Mouse (Mus musculus): Measurements from ENCODE around the gene Ptpn3. TPM values are rescaled to one million over a fixed set of nuclear protein-coding genes. Genes with fewer than 3 reads are reported as not detected.

The Ptpn3 gene
- polyA plus RNA-seq, 1 experiment from 2014 or later = 3.3 TPM

- H3K36me3 ChIP-seq (ENCODE audit: control insufficient read depth, insufficient read depth, low read length) = no peaks in the 10 kb centered on the region
- H3K4me2 ChIP-seq (ENCODE audit: low read length) = no peak overlapping the region
- H3K9me3 ChIP-seq (ENCODE audit: control insufficient read depth, low read length) = no peaks in the 10 kb centered on the region
- no peaks in the 10 kb centered on the region for H3K27me3 ChIP-seq (ENCODE audit: control insufficient read depth, insufficient read depth, low read length)
- no peak for ATAC-seq (ENCODE audit: insufficient number of reproducible peaks, insufficient read depth, low FRiP score, low read depth)
- H3K9ac ChIP-seq (ENCODE audit: low read length) = no peak overlapping the region
- H3K27ac ChIP-seq (replicated peaks in 1 of 2; ENCODE audit: control insufficient read depth in 1 of 2, insufficient read depth in 1 of 2, low read depth in 2 of 2, low read length in 2 of 2) = no peak overlapping the region
- H3K4me1 ChIP-seq (ENCODE audit: control insufficient read depth in 2 of 2, insufficient read depth in 2 of 2, low read length in 2 of 2) = peaks cover 21 to 32% of the 10 kb centered on the region in 2 experiments
- H3K4me3 ChIP-seq (ENCODE audit: control insufficient read depth in 1 of 2, insufficient read depth in 1 of 2, low read depth in 1 of 2, low read length in 2 of 2) = no peak overlapping the region
- WGBS = 47% methylated on average over 11 of the region's 11 CpGs
Measured at GRCm38 (mm10) chr4:57243312-57243711, 58.3 kb downstream of the Ptpn3 start.

- no peak overlapping the region for H3K4me3 ChIP-seq (ENCODE audit: control insufficient read depth in 1 of 2, insufficient read depth in 1 of 2, low read depth in 1 of 2, low read length in 2 of 2)
- H3K4me2 ChIP-seq (ENCODE audit: low read length) = no peak overlapping the region
- no peaks in the 10 kb centered on the region for H3K36me3 ChIP-seq (ENCODE audit: control insufficient read depth, insufficient read depth, low read length)
- no peak overlapping the region for H3K27ac ChIP-seq (replicated peaks in 1 of 2; ENCODE audit: control insufficient read depth in 1 of 2, insufficient read depth in 1 of 2, low read depth in 2 of 2, low read length in 2 of 2)
- H3K4me1 ChIP-seq (ENCODE audit: control insufficient read depth in 2 of 2, insufficient read depth in 2 of 2, low read length in 2 of 2) = peaks cover 31 to 39% of the 10 kb centered on the region in 2 experiments
- H3K27me3 ChIP-seq (ENCODE audit: control insufficient read depth, insufficient read depth, low read length) = no peaks in the 10 kb centered on the region
- H3K9ac ChIP-seq (ENCODE audit: low read length) = no peak overlapping the region
- H3K9me3 ChIP-seq (ENCODE audit: control insufficient read depth, low read length) = no peaks in the 10 kb centered on the region
- ATAC-seq (ENCODE audit: insufficient number of reproducible peaks, insufficient read depth, low FRiP score, low read depth) = no peak
- WGBS = 77% methylated on average over 10 of the region's 10 CpGs
Measured at GRCm38 (mm10) chr4:57240934-57241333, 60.7 kb downstream of the Ptpn3 start.

- no peak overlapping the region for H3K4me3 ChIP-seq (ENCODE audit: control insufficient read depth in 1 of 2, insufficient read depth in 1 of 2, low read depth in 1 of 2, low read length in 2 of 2)
- H3K4me1 ChIP-seq (ENCODE audit: control insufficient read depth in 2 of 2, insufficient read depth in 2 of 2, low read length in 2 of 2) = peaks cover 37 to 45% of the 10 kb centered on the region in 2 experiments
- H3K27ac ChIP-seq (replicated peaks in 1 of 2; ENCODE audit: control insufficient read depth in 1 of 2, insufficient read depth in 1 of 2, low read depth in 2 of 2, low read length in 2 of 2) = peak overlapping the region; percentile 7 to 25; a peak in 3 of 4 replicates
- no peak for ATAC-seq (ENCODE audit: insufficient number of reproducible peaks, insufficient read depth, low FRiP score, low read depth)
- H3K36me3 ChIP-seq (ENCODE audit: control insufficient read depth, insufficient read depth, low read length) = no peaks in the 10 kb centered on the region
- no peaks in the 10 kb centered on the region for H3K9me3 ChIP-seq (ENCODE audit: control insufficient read depth, low read length)
- 0 out of 2 replicates have a peak overlapping the region, but pooled peaks have one; percentile 3 for H3K4me2 ChIP-seq (ENCODE audit: low read length)
- H3K27me3 ChIP-seq (ENCODE audit: control insufficient read depth, insufficient read depth, low read length) = no peaks in the 10 kb centered on the region
- WGBS = 12% methylated on average over 7 of the region's 7 CpGs
- H3K9ac ChIP-seq (ENCODE audit: low read length) = 0 out of 2 replicates have a peak overlapping the region, but pooled peaks have one; percentile 22
Measured at GRCm38 (mm10) chr4:57240100-57240499, 61.5 kb downstream of the Ptpn3 start.

- 64% methylated on average over 6 of the region's 6 CpGs for WGBS
Measured at GRCm38 (mm10) chr4:57239112-57239511, 62.5 kb downstream of the Ptpn3 start.

GRCm38 (mm10) chr4:57238118-57238517 lies 63.5 kb downstream of the Ptpn3 start:
- peaks cover 36 to 40% of the 10 kb centered on the region in 2 experiments for H3K4me1 ChIP-seq (ENCODE audit: control insufficient read depth in 2 of 2, insufficient read depth in 2 of 2, low read length in 2 of 2)
- H3K4me2 ChIP-seq (ENCODE audit: low read length) = no peak overlapping the region
- no peak overlapping the region for H3K4me3 ChIP-seq (ENCODE audit: control insufficient read depth in 1 of 2, insufficient read depth in 1 of 2, low read depth in 1 of 2, low read length in 2 of 2)
- H3K36me3 ChIP-seq (ENCODE audit: control insufficient read depth, insufficient read depth, low read length) = 0 out of 2 replicates have a peak, but pooled peaks cover 2% of the 10 kb centered on the region
- no peak overlapping the region for H3K9ac ChIP-seq (ENCODE audit: low read length)
- 70% methylated on average over 7 of the region's 7 CpGs for WGBS
- H3K27me3 ChIP-seq (ENCODE audit: control insufficient read depth, insufficient read depth, low read length) = no peaks in the 10 kb centered on the region
- ATAC-seq (ENCODE audit: insufficient number of reproducible peaks, insufficient read depth, low FRiP score, low read depth) = no peak
- no peak overlapping the region for H3K27ac ChIP-seq (replicated peaks in 1 of 2; ENCODE audit: control insufficient read depth in 1 of 2, insufficient read depth in 1 of 2, low read depth in 2 of 2, low read length in 2 of 2)
- no peaks in the 10 kb centered on the region for H3K9me3 ChIP-seq (ENCODE audit: control insufficient read depth, low read length)

More at GRCm38 (mm10) chr4:57239112-57239511, 62.5 kb downstream of the Ptpn3 start:
- ATAC-seq (ENCODE audit: insufficient number of reproducible peaks, insufficient read depth, low FRiP score, low read depth) = no peak
- Histone ChIP-seq H3K27me3 (ENCODE audit: control insufficient read depth, insufficient read depth, low read length) (no peaks in the 10 kb centered on the region), H3K9ac (ENCODE audit: low read length) (no peak overlapping the region), H3K9me3 (ENCODE audit: control insufficient read depth, low read length) (no peaks in the 10 kb centered on the region), H3K4me3 (ENCODE audit: control insufficient read depth in 1 of 2, insufficient read depth in 1 of 2, low read depth in 1 of 2, low read length in 2 of 2) (no peak overlapping the region), H3K4me1 (ENCODE audit: control insufficient read depth in 2 of 2, insufficient read depth in 2 of 2, low read length in 2 of 2) (peaks cover 38 to 44% of the 10 kb centered on the region in 2 experiments), H3K27ac (replicated peaks in 1 of 2; ENCODE audit: control insufficient read depth in 1 of 2, insufficient read depth in 1 of 2, low read depth in 2 of 2, low read length in 2 of 2) (no peak overlapping the region), H3K36me3 (ENCODE audit: control insufficient read depth, insufficient read depth, low read length) (no peaks in the 10 kb centered on the region), H3K4me2 (ENCODE audit: low read length) (no peak overlapping the region)

- ATAC-seq (ENCODE audit: insufficient number of reproducible peaks, insufficient read depth, low FRiP score, low read depth) = peak; percentile 77
- Histone ChIP-seq H3K4me1 (ENCODE audit: control insufficient read depth in 2 of 2, insufficient read depth in 2 of 2, low read length in 2 of 2) (peaks cover 36 to 38% of the 10 kb centered on the region in 2 experiments), H3K27me3 (ENCODE audit: control insufficient read depth, insufficient read depth, low read length) (no peaks in the 10 kb centered on the region), H3K9me3 (ENCODE audit: control insufficient read depth, low read length) (no peaks in the 10 kb centered on the region), H3K36me3 (ENCODE audit: control insufficient read depth, insufficient read depth, low read length) (0 out of 2 replicates have a peak, but pooled peaks cover 5% of the 10 kb centered on the region), H3K27ac (replicated peaks in 1 of 2; ENCODE audit: control insufficient read depth in 1 of 2, insufficient read depth in 1 of 2, low read depth in 2 of 2, low read length in 2 of 2) (peak overlapping the region; percentile 79 to 81), H3K4me2 (ENCODE audit: low read length) (no peak overlapping the region), H3K9ac (ENCODE audit: low read length) (no peak overlapping the region), H3K4me3 (ENCODE audit: control insufficient read depth in 1 of 2, insufficient read depth in 1 of 2, low read depth in 1 of 2, low read length in 2 of 2) (no peak overlapping the region)
- 22% methylated on average over 5 of the region's 5 CpGs for WGBS
Measured at GRCm38 (mm10) chr4:57236513-57236912, 65.1 kb downstream of the Ptpn3 start.

GRCm38 (mm10) chr4:57235741-57236140 lies 65.9 kb downstream of the Ptpn3 start:
- Histone ChIP-seq H3K9ac (ENCODE audit: low read length) (no peak overlapping the region), H3K36me3 (ENCODE audit: control insufficient read depth, insufficient read depth, low read length) (0 out of 2 replicates have a peak, but pooled peaks cover 5% of the 10 kb centered on the region), H3K27me3 (ENCODE audit: control insufficient read depth, insufficient read depth, low read length) (no peaks in the 10 kb centered on the region), H3K27ac (replicated peaks in 1 of 2; ENCODE audit: control insufficient read depth in 1 of 2, insufficient read depth in 1 of 2, low read depth in 2 of 2, low read length in 2 of 2) (peak overlapping the region; percentile 26 to 79; a peak in 1 of 4 replicates), H3K4me3 (ENCODE audit: control insufficient read depth in 1 of 2, insufficient read depth in 1 of 2, low read depth in 1 of 2, low read length in 2 of 2) (no peak overlapping the region), H3K4me2 (ENCODE audit: low read length) (no peak overlapping the region), H3K4me1 (ENCODE audit: control insufficient read depth in 2 of 2, insufficient read depth in 2 of 2, low read length in 2 of 2) (peaks cover 33% of the 10 kb centered on the region in 2 experiments), H3K9me3 (ENCODE audit: control insufficient read depth, low read length) (no peaks in the 10 kb centered on the region)
- WGBS = 77% methylated on average over 4 of the region's 4 CpGs
- no peak for ATAC-seq (ENCODE audit: insufficient number of reproducible peaks, insufficient read depth, low FRiP score, low read depth)

GRCm38 (mm10) chr4:57234348-57234747 lies 67.3 kb downstream of the Ptpn3 start:
- peaks cover 19 to 20% of the 10 kb centered on the region in 2 experiments for H3K4me1 ChIP-seq (ENCODE audit: control insufficient read depth in 2 of 2, insufficient read depth in 2 of 2, low read length in 2 of 2)
- H3K27ac ChIP-seq (replicated peaks in 1 of 2; ENCODE audit: control insufficient read depth in 1 of 2, insufficient read depth in 1 of 2, low read depth in 2 of 2, low read length in 2 of 2) = no peak overlapping the region
- WGBS = 86% methylated on average over 7 of the region's 7 CpGs
- no peak overlapping the region for H3K4me2 ChIP-seq (ENCODE audit: low read length)
- H3K27me3 ChIP-seq (ENCODE audit: control insufficient read depth, insufficient read depth, low read length) = no peaks in the 10 kb centered on the region
- H3K9ac ChIP-seq (ENCODE audit: low read length) = no peak overlapping the region
- no peak for ATAC-seq (ENCODE audit: insufficient number of reproducible peaks, insufficient read depth, low FRiP score, low read depth)
- 0 out of 2 replicates have a peak, but pooled peaks cover 5% of the 10 kb centered on the region for H3K36me3 ChIP-seq (ENCODE audit: control insufficient read depth, insufficient read depth, low read length)
- H3K9me3 ChIP-seq (ENCODE audit: control insufficient read depth, low read length) = no peaks in the 10 kb centered on the region
- H3K4me3 ChIP-seq (ENCODE audit: control insufficient read depth in 1 of 2, insufficient read depth in 1 of 2, low read depth in 1 of 2, low read length in 2 of 2) = no peak overlapping the region

Data from heart, embryonic 14.5 days (tissue).